Mouse (Mus musculus): ENCODE data around the gene Stmn1. TPM values are rescaled to one million over a fixed set of nuclear protein-coding genes. Genes with fewer than 3 reads are reported as not detected.

Gene Stmn1
- 924 and 950 TPM in 2 replicates for polyA plus RNA-seq (2016; fragmentation: Nextera tagmentation; extraction: Ambion mirVana)

DNA sequence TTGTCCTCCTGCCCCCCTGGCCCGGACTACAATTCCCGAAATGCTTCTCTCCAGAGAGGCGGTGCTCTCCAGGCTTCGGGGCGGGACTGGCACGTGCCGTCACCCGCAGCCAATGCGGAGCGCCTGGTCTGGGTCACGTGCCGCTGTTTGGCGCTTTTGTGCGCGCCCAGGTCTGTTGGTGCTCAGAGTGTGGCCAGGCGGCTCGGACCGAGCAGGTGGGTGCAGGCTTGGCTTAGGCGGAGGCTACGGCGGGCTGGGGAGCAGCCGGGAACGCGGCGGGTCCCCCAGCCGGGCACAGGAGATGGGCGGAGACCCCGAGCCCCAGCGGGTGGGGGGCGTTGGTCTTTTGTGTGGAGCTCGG lies at the start of gene Stmn1:
Gene Stmn1, plus strand, starts transcription at position 106 of the 361 bp plus-strand sequence.
- 0 out of 2 replicates have a peak, but pooled peaks cover 3% of the 10 kb centered on the region for H3K9me3 ChIP-seq (replicated peaks)
- H3K4me2 ChIP-seq = peak within 1 kb of the TSS; percentile 93
- peak within 1 kb of the TSS; percentile 91 for H3K27ac ChIP-seq (ENCODE audit: poor library complexity, severe bottlenecking)
- H3K9ac ChIP-seq = peak within 1 kb of the TSS; percentile 95
- H3K36me3 ChIP-seq = peaks cover 24% of the 10 kb centered on the region
- H3K27me3 ChIP-seq (replicated peaks) = no peaks in the 10 kb centered on the region
- H3K4me1 ChIP-seq (replicated peaks) = peaks cover 19% of the 10 kb centered on the region
- ATAC-seq (ENCODE audit: insufficient number of reproducible peaks, low FRiP score) = peak; percentile 97
- under 1% methylated on average over 30 of the region's 31 CpGs for WGBS
- H3K4me3 ChIP-seq = peak within 1 kb of the TSS; percentile 84

- Histone ChIP-seq H3K9ac (no peak overlapping the region), H3K9me3 (replicated peaks) (no peaks in the 10 kb centered on the region; the same call in 1 of the 2 replicates), H3K36me3 (peaks cover 42% of the 10 kb centered on the region), H3K27ac (ENCODE audit: poor library complexity, severe bottlenecking) (no peak overlapping the region), H3K4me2 (no peak overlapping the region), H3K27me3 (replicated peaks) (no peaks in the 10 kb centered on the region), H3K4me1 (replicated peaks) (peaks cover 4% of the 10 kb centered on the region), H3K4me3 (no peak overlapping the region)
- 63% methylated on average over 11 of the region's 11 CpGs for WGBS
- ATAC-seq (ENCODE audit: insufficient number of reproducible peaks, low FRiP score) = no peak
These were observed 46.1 kb upstream of the Stmn1 start for GRCm38 (mm10) chr4:134421971-134422370.

DNA sequence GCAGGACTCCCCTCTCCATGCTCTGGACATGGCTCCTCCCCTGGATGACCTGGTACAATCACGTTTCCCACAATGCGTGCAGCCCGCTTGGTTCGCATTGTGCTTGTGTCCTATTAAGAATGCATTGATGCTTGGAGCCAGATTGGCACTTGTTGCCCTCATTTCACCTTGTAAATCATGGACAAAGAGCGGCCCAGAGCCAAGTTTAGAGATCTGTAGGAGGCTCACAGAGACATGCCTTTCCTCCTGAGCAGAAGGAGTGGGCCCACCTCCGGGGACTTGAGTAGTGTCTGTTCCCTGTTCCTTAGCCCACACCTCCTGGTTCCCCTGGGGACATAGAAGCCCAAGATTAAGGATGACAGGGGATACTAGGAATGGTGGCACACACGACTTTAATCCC lies 44.2 kb upstream of the Stmn1 start:
- Histone ChIP-seq H3K4me1 (replicated peaks) (no peaks in the 10 kb centered on the region), H3K9me3 (replicated peaks) (no peaks in the 10 kb centered on the region), H3K36me3 (peaks cover 27% of the 10 kb centered on the region), H3K27ac (ENCODE audit: poor library complexity, severe bottlenecking) (no peak overlapping the region), H3K9ac (no peak overlapping the region), H3K4me2 (no peak overlapping the region), H3K27me3 (replicated peaks) (no peaks in the 10 kb centered on the region), H3K4me3 (no peak overlapping the region)
- ATAC-seq (ENCODE audit: insufficient number of reproducible peaks, low FRiP score) = no peak
- WGBS = 87% methylated on average over 7 of the region's 7 CpGs

DNA sequence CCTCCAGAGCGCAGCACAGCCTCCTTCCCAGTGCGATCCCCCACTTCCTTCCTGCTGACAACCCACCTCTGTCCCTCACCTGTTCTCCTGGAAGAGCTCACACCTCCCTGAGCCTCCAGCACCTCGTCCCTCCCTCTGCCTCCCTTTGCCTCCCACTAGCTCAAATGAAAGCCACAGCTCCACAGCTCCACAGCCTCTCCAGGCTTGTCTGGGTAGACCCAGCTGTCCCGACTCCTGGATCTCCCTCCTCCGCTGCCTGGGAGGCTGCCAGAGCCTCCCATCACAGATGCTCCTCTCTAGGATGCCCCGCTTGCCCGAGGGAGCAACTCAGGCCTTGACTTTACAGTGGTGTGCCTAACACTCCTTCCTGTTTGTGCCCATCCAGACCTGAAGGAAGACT lies 43.0 kb upstream of the Stmn1 start:
- no peaks in the 10 kb centered on the region for H3K9me3 ChIP-seq (replicated peaks)
- no peak for ATAC-seq (ENCODE audit: insufficient number of reproducible peaks, low FRiP score)
- H3K27ac ChIP-seq (ENCODE audit: poor library complexity, severe bottlenecking) = no peak overlapping the region
- no peak overlapping the region for H3K4me3 ChIP-seq
- H3K4me2 ChIP-seq = no peak overlapping the region
- H3K9ac ChIP-seq = no peak overlapping the region
- H3K36me3 ChIP-seq = peaks cover 25% of the 10 kb centered on the region
- WGBS = 63% methylated on average over 7 of the region's 7 CpGs
- no peaks in the 10 kb centered on the region for H3K4me1 ChIP-seq (replicated peaks)
- H3K27me3 ChIP-seq (replicated peaks) = no peaks in the 10 kb centered on the region

- H3K9ac ChIP-seq = no peak overlapping the region
- H3K4me2 ChIP-seq = no peak overlapping the region
- H3K4me1 ChIP-seq (replicated peaks) = no peaks in the 10 kb centered on the region
- no peaks in the 10 kb centered on the region for H3K27me3 ChIP-seq (replicated peaks)
- no peak overlapping the region for H3K4me3 ChIP-seq
- H3K9me3 ChIP-seq (replicated peaks) = no peaks in the 10 kb centered on the region
- H3K27ac ChIP-seq (ENCODE audit: poor library complexity, severe bottlenecking) = no peak overlapping the region
- H3K36me3 ChIP-seq = peaks cover 7% of the 10 kb centered on the region
- 46% methylated on average over 23 of the region's 23 CpGs for WGBS
- no peak for ATAC-seq (ENCODE audit: insufficient number of reproducible peaks, low FRiP score)
These were observed 37.6 kb upstream of the Stmn1 start for GRCm38 (mm10) chr4:134430381-134431004.

- H3K4me2 ChIP-seq = no peak overlapping the region
- no peaks in the 10 kb centered on the region for H3K27me3 ChIP-seq (replicated peaks)
- no peaks in the 10 kb centered on the region for H3K4me1 ChIP-seq (replicated peaks)
- no peaks in the 10 kb centered on the region for H3K9me3 ChIP-seq (replicated peaks)
- no peak overlapping the region for H3K27ac ChIP-seq (ENCODE audit: poor library complexity, severe bottlenecking)
- H3K4me3 ChIP-seq = no peak overlapping the region
- H3K9ac ChIP-seq = no peak overlapping the region
- WGBS = 79% methylated on average over 15 of the region's 15 CpGs
- H3K36me3 ChIP-seq = no peaks in the 10 kb centered on the region
- no peak for ATAC-seq (ENCODE audit: insufficient number of reproducible peaks, low FRiP score)
These were observed 35.3 kb upstream of the Stmn1 start for GRCm38 (mm10) chr4:134432686-134433360.

DNA sequence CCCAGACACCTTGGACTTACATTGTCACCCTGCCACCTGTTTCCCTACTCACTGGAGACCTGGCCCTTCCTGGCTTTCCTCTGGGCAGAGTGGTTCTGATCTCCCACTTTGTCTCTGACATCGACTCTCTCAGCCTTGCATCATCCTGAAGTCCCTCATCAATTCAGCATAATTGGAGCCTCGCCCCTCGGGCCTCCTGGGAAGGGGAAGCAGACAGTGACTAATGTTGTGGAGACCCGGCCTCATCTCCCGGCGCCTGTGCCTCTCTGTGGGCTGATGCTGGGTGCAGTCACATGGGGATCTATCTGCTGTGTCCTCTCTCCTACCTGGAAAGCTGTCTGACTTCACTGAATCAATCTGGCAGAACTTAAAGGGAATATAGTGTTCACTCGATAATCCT lies 31.9 kb upstream of the Stmn1 start:
- no peak for ATAC-seq (ENCODE audit: insufficient number of reproducible peaks, low FRiP score)
- H3K9ac ChIP-seq = no peak overlapping the region
- 51% methylated on average over 7 of the region's 7 CpGs for WGBS
- H3K36me3 ChIP-seq = no peaks in the 10 kb centered on the region
- H3K27ac ChIP-seq (ENCODE audit: poor library complexity, severe bottlenecking) = no peak overlapping the region
- no peak overlapping the region for H3K4me2 ChIP-seq
- no peaks in the 10 kb centered on the region for H3K9me3 ChIP-seq (replicated peaks)
- H3K4me1 ChIP-seq (replicated peaks) = peaks cover 4% of the 10 kb centered on the region; the same call in 1 of the 2 replicates
- no peak overlapping the region for H3K4me3 ChIP-seq
- no peaks in the 10 kb centered on the region for H3K27me3 ChIP-seq (replicated peaks)

GRCm38 (mm10) chr4:134436659-134437058 lies 31.5 kb upstream of the Stmn1 start:
- Histone ChIP-seq H3K9ac (no peak overlapping the region), H3K27me3 (replicated peaks) (no peaks in the 10 kb centered on the region), H3K9me3 (replicated peaks) (no peaks in the 10 kb centered on the region), H3K4me3 (no peak overlapping the region), H3K36me3 (no peaks in the 10 kb centered on the region), H3K4me2 (no peak overlapping the region), H3K27ac (ENCODE audit: poor library complexity, severe bottlenecking) (no peak overlapping the region), H3K4me1 (replicated peaks) (peaks cover 4% of the 10 kb centered on the region; the same call in 1 of the 2 replicates)
- whole genome bisulfite sequencing = 62% methylated on average over 10 of the region's 10 CpGs
- ATAC-seq (ENCODE audit: insufficient number of reproducible peaks, low FRiP score) = no peak

DNA sequence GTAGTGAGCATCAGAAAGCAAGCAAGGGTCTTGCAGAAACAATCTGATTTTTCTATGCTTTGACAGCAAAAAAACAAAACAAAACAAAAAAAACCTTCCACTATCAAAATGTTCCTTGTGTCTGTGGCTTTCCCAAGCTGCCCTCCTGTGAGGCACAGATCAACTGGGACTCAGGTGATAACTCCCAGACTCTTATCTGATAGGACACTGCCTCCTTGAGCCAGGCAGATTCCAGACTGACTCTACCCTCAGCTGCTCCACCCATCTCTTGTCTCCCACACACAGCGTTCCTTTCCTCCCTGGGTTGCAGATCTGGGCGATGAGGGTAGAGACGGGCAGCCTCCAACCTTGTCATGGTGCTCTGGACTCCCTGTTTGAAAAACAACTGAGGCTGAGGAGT lies 29.0 kb upstream of the Stmn1 start:
- Histone ChIP-seq H3K27me3 (replicated peaks) (no peaks in the 10 kb centered on the region), H3K4me2 (no peak overlapping the region), H3K9me3 (replicated peaks) (no peaks in the 10 kb centered on the region), H3K27ac (ENCODE audit: poor library complexity, severe bottlenecking) (no peak overlapping the region), H3K36me3 (no peaks in the 10 kb centered on the region), H3K4me3 (no peak overlapping the region), H3K9ac (no peak overlapping the region), H3K4me1 (replicated peaks) (peaks cover 9% of the 10 kb centered on the region; the same call in 1 of the 2 replicates)
- 30% methylated on average over 3 of the region's 3 CpGs for WGBS
- ATAC-seq (ENCODE audit: insufficient number of reproducible peaks, low FRiP score) = peak; percentile 33; the same call in 1 of the 2 replicates

GRCm38 (mm10) chr4:134439919-134440318 lies 28.2 kb upstream of the Stmn1 start:
- no peaks in the 10 kb centered on the region for H3K9me3 ChIP-seq (replicated peaks)
- H3K27ac ChIP-seq (ENCODE audit: poor library complexity, severe bottlenecking) = no peak overlapping the region
- 62% methylated on average over 4 of the region's 4 CpGs for WGBS
- H3K36me3 ChIP-seq = no peaks in the 10 kb centered on the region
- peaks cover 10% of the 10 kb centered on the region for H3K4me1 ChIP-seq (replicated peaks)
- no peak overlapping the region for H3K4me2 ChIP-seq
- no peaks in the 10 kb centered on the region for H3K27me3 ChIP-seq (replicated peaks)
- no peak for ATAC-seq (ENCODE audit: insufficient number of reproducible peaks, low FRiP score)
- no peak overlapping the region for H3K4me3 ChIP-seq
- H3K9ac ChIP-seq = no peak overlapping the region

DNA sequence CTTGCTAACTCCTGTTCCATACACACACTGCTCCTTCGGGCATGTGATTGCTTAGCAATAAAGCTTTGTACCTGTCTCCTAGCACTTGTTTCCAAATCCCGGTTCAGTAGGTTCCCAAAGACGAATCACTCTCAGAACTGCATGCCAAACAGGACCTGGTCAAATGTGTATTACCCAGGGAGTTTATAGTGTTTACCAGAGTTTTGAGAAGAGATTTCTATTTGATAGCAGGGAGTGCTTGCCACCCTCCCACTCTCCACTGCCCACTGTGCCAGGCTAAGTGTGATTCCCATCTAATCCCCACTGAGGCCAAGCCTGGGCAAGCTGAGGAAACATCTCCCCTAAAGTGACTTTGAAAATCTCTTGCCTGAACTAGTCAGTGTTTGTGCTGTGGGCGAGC lies 25.9 kb upstream of the Stmn1 start:
- Histone ChIP-seq H3K9me3 (replicated peaks) (no peaks in the 10 kb centered on the region), H3K4me3 (no peak overlapping the region), H3K9ac (no peak overlapping the region), H3K4me1 (replicated peaks) (peaks cover 27% of the 10 kb centered on the region), H3K27ac (ENCODE audit: poor library complexity, severe bottlenecking) (no peak overlapping the region), H3K27me3 (replicated peaks) (no peaks in the 10 kb centered on the region), H3K4me2 (no peak overlapping the region), H3K36me3 (no peaks in the 10 kb centered on the region)
- ATAC-seq (ENCODE audit: insufficient number of reproducible peaks, low FRiP score) = no peak
- 82% methylated on average over 4 of the region's 4 CpGs for WGBS

Data from heart, embryonic 12.5 days (tissue).